Mouse (Mus musculus) heart, embryonic 16.5 days (tissue): Measurements from ENCODE around the gene Ccdc47. TPM values are rescaled to one million over a fixed set of nuclear protein-coding genes. Genes with fewer than 3 reads are reported as not detected.
A peak's percentile ranks its signal among the peaks of the same experiment; 100 is the strongest.

Source experiments
- ATAC-seq: fragments of 200-750 bp; cut with Nextera tagmentation; replicated peaks from 2 replicates; pipeline ENCODE4 v1.8.0; 2017; ENCODE audit warnings: moderate number of reproducible peaks; ENCODE audit not compliant: insufficient read depth, low FRiP score; ENCODE audit errors: extremely low read depth
- H3K27ac ChIP-seq: fragments of 300-500 bp; sonication (generic); 2 replicates; pipeline ENCODE4 v1.5.1; 2014; ENCODE audit warnings: mild to moderate bottlenecking, low read length, control low read depth, moderate library complexity
- H3K27me3 ChIP-seq: fragments of 300-500 bp; sonication (generic); 2 replicates; pipeline ENCODE4 v1.6.1; 2014; ENCODE audit warnings: low read length, mixed read lengths; ENCODE audit not compliant: control insufficient read depth, insufficient read depth
- H3K36me3 ChIP-seq: fragments of 300-500 bp; sonication (generic); 2 replicates; pipeline ENCODE4 v1.6.1; 2014; ENCODE audit not compliant: control insufficient read depth, insufficient read depth
- H3K4me1 ChIP-seq: fragments of 300-500 bp; sonication (generic); 2 replicates; pipeline ENCODE4 v1.6.1; 2014; ENCODE audit warnings: low read length, mixed read lengths; ENCODE audit not compliant: control insufficient read depth, insufficient read depth
- H3K4me2 ChIP-seq: fragments of 300-500 bp; sonication (generic); 2 replicates; pipeline ENCODE4 v1.6.1; 2014; ENCODE audit warnings: low read depth, mild to moderate bottlenecking, control low read depth, low read length
- H3K4me3 ChIP-seq: fragments of 300-500 bp; sonication (generic); 2 replicates; pipeline ENCODE4 v1.5.1; 2014; ENCODE audit warnings: mild to moderate bottlenecking, control low read depth, low read length
- H3K9ac ChIP-seq: fragments of 300-500 bp; sonication (generic); 2 replicates; pipeline ENCODE4 v1.6.1; 2014; ENCODE audit warnings: low read length, control low read depth
- H3K9me3 ChIP-seq: fragments of 300-500 bp; sonication (generic); replicated peaks from 2 replicates; pipeline ENCODE4 v1.6.1; 2016; ENCODE audit warnings: low read length; ENCODE audit not compliant: control insufficient read depth
- WGBS: fragments of 180-500 bp; shearing (Covaris S2); extraction: QIAGEN DNeasy Blood & Tissue Kit; methylation state at CpG from one replicate; pipeline ENCODE4 v1.1.7; 2014; 5-methylcytosine and 5-hydroxymethylcytosine counted together
- polyA plus RNA-seq: library from polyadenylated mRNA; unstranded; fragments of >200 nt; fragmentation: Nextera tagmentation; extraction: Ambion mirVana; gene quantifications from 2 replicates; pipeline ENCODE4 v1.2.1, GENCODE M21; 2015

The Ccdc47 gene
- polyA plus RNA-seq, 1 experiment from 2014 or later = 110 TPM

DNA sequence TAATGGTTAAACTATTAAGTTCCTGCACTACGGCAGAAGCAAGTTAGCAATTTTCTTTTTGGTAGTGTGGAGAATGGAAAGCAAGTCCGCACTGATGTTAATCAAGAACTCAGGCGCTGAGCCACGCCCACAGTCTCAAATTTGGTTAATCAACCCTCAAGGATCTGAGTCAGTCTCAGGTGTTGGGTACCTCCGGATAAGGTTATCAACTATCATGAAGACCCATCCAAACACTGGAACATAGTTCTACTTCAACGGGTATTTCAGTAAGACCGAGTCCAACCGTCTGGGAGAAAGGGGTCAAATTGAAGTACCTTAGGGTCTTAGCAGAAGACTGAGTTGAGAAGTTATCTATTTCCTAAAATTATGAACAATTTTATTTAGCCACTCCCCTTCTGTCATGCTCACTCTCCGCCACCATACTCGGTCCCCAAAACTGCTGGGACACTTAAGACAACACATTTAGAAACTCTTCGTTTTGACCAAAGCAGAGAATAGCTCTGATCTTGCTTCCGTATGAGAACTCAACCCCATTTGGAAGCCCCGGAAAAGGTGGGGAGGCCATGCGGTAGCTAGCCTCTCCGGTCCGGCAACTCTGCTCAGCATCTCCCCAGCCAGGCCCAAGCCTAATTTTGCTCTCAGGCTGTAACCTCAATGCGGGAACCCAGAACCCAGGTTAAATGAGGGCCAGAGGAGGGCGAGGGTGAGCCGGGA is 23.3 kb downstream of the Ccdc47 start:
- ATAC-seq = peak; percentile 52; the same call in 1 of the 2 replicates
- Histone ChIP-seq H3K4me3 (peak overlapping the region; percentile 57), H3K9ac (peak overlapping the region; percentile 70)

DNA sequence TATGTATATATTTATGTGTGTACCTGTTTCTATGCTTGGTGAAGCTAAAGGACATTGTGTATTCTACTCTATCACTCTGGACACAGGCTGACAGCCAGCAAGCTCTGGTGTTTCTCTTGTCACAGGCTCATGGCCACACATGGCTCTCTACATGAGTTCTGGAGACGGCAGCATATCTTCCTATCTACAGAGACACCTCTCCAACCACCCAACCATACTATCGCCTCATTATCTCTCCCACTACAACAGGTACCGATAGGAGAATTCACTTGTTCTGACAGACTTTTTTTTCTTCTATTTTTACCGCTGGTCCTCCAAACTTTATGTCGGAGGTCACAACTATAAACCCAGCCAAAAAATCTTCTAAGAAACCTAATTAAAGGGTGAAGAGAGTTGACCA is 23.9 kb downstream of the Ccdc47 start:
- H3K9me3 ChIP-seq = no peaks in the 10 kb centered on the region
- H3K27ac ChIP-seq = no peak overlapping the region
- H3K27me3 ChIP-seq = no peaks in the 10 kb centered on the region
- peak overlapping the region; percentile 57 for H3K4me3 ChIP-seq
- peak overlapping the region; percentile 70 for H3K9ac ChIP-seq
- WGBS = 51% methylated on average over 5 of the region's 5 CpGs
- no peak for ATAC-seq
- H3K36me3 ChIP-seq = no peaks in the 10 kb centered on the region; the same call in 1 of the 2 replicates
- H3K4me1 ChIP-seq = peaks cover 13% of the 10 kb centered on the region
- H3K4me2 ChIP-seq = peak overlapping the region; percentile 73

More for the DNA sequence above, 23.3 kb downstream of the Ccdc47 start:
- H3K27ac ChIP-seq = peak overlapping the region; percentile 57
- H3K27me3 ChIP-seq = no peaks in the 10 kb centered on the region
- H3K36me3 ChIP-seq = peaks cover 4% of the 10 kb centered on the region; the same call in 1 of the 2 replicates
- H3K4me2 ChIP-seq = peak overlapping the region; percentile 73
- WGBS = 9% methylated on average over 19 of the region's 19 CpGs
- peaks cover 11% of the 10 kb centered on the region for H3K4me1 ChIP-seq
- H3K9me3 ChIP-seq = no peaks in the 10 kb centered on the region

DNA sequence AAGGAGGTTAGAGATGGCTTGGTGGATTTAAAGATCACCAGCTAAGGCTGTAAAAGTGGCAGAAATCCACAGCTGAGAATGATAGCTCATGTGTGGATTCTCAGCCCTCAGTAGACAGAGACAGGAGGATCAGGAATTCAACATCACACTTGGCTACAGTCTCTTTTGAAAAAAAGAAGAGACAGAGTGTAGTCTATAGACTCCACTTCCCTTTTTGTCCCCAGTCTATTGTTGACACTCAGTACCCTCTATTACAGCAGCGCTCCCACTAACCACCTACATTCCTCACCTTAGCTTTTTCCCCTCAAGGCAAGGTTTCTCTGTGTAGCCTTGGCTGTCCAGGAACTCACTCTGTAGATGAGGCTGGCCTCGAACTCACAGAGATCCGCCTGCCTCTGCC is 24.4 kb downstream of the Ccdc47 start:
- 90% methylated on average over 3 of the region's 3 CpGs for WGBS

DNA sequence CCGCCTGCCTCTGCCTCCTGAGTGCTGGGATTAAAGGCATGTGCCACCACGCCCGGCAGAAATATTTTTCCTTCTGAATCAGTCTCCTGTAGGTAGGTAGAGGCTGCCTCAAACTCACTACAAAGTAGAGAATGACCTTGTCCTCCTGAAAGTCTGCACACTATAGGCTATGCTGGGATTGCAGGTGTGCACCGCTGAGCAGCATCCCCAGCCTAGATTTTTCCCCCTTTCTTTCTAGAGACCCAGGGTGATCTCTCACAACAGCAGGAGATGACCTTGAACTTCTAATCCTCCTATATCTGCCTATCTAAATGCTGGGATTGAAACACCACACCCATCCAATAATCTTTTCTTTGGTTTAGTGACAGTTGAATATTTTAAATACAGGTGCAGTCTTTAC is 28.8 kb downstream of the Ccdc47 start:
- Histone ChIP-seq H3K9ac (no peak overlapping the region), H3K4me3 (no peak overlapping the region), H3K9me3 (no peaks in the 10 kb centered on the region), H3K4me2 (no peak overlapping the region), H3K27me3 (no peaks in the 10 kb centered on the region), H3K27ac (no peak overlapping the region), H3K36me3 (peaks cover 6% of the 10 kb centered on the region), H3K4me1 (peaks cover 4% of the 10 kb centered on the region)
- no peak for ATAC-seq
- WGBS = 83% methylated on average over 4 of the region's 4 CpGs

More for the DNA sequence above, 24.4 kb downstream of the Ccdc47 start:
- H3K27ac ChIP-seq = no peak overlapping the region
- no peak overlapping the region for H3K4me2 ChIP-seq
- H3K4me1 ChIP-seq = peaks cover 13% of the 10 kb centered on the region
- H3K9me3 ChIP-seq = no peaks in the 10 kb centered on the region
- H3K9ac ChIP-seq = no peak overlapping the region
- no peak for ATAC-seq
- H3K36me3 ChIP-seq = no peaks in the 10 kb centered on the region
- H3K27me3 ChIP-seq = no peaks in the 10 kb centered on the region
- H3K4me3 ChIP-seq = no peak overlapping the region

- ATAC-seq = no peak
- H3K4me1 ChIP-seq = 0 out of 2 replicates have a peak, but pooled peaks cover 2% of the 10 kb centered on the region
- WGBS = 87% methylated on average over 2 of the region's 2 CpGs
These were observed 35.7 kb downstream of the Ccdc47 start for GRCm38 (mm10) chr11:106180449-106180801.

GRCm38 (mm10) chr11:106179711-106180448 is 36.3 kb downstream of the Ccdc47 start:
- WGBS = 68% methylated on average over 7 of the region's 7 CpGs
- Histone ChIP-seq H3K27me3 (no peaks in the 10 kb centered on the region), H3K4me1 (0 out of 2 replicates have a peak, but pooled peaks cover 2% of the 10 kb centered on the region), H3K9me3 (no peaks in the 10 kb centered on the region), H3K4me2 (no peak overlapping the region), H3K27ac (no peak overlapping the region), H3K36me3 (peaks cover 6% of the 10 kb centered on the region; the same call in 1 of the 2 replicates), H3K9ac (no peak overlapping the region), H3K4me3 (no peak overlapping the region)
- no peak for ATAC-seq

More at GRCm38 (mm10) chr11:106180449-106180801, 35.7 kb downstream of the Ccdc47 start:
- no peaks in the 10 kb centered on the region for H3K27me3 ChIP-seq
- peaks cover 6% of the 10 kb centered on the region for H3K36me3 ChIP-seq
- H3K9me3 ChIP-seq = no peaks in the 10 kb centered on the region
- no peak overlapping the region for H3K4me2 ChIP-seq
- H3K9ac ChIP-seq = no peak overlapping the region
- no peak overlapping the region for H3K27ac ChIP-seq
- H3K4me3 ChIP-seq = no peak overlapping the region

DNA sequence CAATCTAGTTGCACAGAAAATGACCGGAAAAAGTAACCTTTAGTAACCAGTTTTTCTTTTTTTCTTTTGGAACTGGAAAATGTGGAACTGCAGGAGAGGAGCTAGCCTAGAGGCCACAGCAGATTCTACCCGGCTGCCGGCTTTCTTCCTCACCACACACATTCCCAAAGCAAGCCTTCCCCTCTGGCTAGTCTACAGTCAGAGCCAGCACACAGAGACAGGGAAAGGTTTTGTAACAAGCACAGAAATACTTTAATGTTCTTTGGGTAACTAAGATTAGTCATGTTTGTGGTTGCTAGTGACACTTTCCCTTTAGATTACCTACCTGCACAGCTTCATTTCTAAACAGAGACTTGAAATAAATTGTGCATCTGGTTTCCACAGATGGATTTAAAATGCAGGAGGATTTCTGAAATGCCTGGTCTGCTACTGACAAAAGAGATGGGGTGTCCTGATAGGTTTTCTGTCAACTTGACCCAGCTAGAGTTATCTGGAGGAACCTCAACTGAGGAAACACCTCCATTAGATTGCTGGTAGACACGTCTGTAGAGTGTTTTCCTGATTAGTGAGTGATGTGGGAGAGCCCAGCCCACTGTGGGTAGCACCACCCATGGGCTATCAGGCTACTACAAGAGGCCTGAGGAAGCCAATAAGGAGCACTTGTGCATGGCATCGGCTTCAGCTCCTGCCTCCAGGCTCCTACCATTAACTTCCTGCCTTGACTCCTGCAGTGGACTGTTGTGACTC is 37.9 kb downstream of the Ccdc47 start:
- Histone ChIP-seq H3K27me3 (no peaks in the 10 kb centered on the region), H3K36me3 (peaks cover 2% of the 10 kb centered on the region; the same call in 1 of the 2 replicates), H3K9me3 (no peaks in the 10 kb centered on the region), H3K27ac (no peak overlapping the region), H3K4me3 (no peak overlapping the region), H3K9ac (no peak overlapping the region), H3K4me1 (0 out of 2 replicates have a peak, but pooled peaks cover 2% of the 10 kb centered on the region), H3K4me2 (no peak overlapping the region)
- ATAC-seq = no peak
- WGBS = 60% methylated on average over 5 of the region's 5 CpGs

GRCm38 (mm10) chr11:106176372-106176771 is 39.8 kb downstream of the Ccdc47 start:
- Histone ChIP-seq H3K4me2 (no peak overlapping the region), H3K9me3 (no peaks in the 10 kb centered on the region), H3K4me1 (0 out of 2 replicates have a peak, but pooled peaks cover 2% of the 10 kb centered on the region), H3K4me3 (no peak overlapping the region), H3K36me3 (0 out of 2 replicates have a peak, but pooled peaks cover 2% of the 10 kb centered on the region), H3K27ac (no peak overlapping the region), H3K27me3 (no peaks in the 10 kb centered on the region), H3K9ac (no peak overlapping the region)
- 66% methylated on average over 5 of the region's 5 CpGs for WGBS
- ATAC-seq = no peak
